Mouse (Mus musculus) lung, adult 2 months (tissue): ENCODE measurements around the gene Wdr20.

Experiments used
- CTCF ChIP-seq: fragments of 200-500 bp; IDR thresholded peaks from 2 replicates; pipeline ENCODE4 v1.5.1; 2011; ENCODE audit warnings: mild to moderate bottlenecking, low read length, control low read depth; ENCODE audit not compliant: insufficient read depth
- POLR2A ChIP-seq: fragments of 200-500 bp; IDR thresholded peaks from 2 replicates; pipeline ENCODE4 v1.6.1; 2011; ENCODE audit warnings: low read depth, mild to moderate bottlenecking, control low read depth, low read length, borderline replicate concordance; ENCODE audit errors: extremely low read depth

DNA sequence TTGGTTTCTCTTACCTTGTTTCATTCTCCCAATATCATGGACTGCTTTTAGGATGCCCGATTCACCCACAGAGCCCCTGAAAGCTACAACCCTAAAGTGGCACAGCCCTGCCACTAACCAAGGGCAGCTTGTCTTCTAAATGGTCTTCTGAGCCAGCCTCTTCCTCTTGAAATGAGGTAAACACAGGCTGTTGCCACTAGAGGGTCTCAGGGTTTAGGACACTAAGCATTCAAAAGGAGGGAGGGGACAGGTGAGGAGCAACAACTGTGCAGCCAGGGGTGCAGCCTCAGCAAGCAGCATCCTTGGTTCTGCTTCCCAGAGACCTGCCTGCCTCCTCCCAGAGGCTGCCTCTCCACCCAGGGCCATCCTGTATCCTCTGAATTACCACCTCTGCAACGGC, 84.0 kb downstream of the Wdr20 start:
- TF ChIP-seq CTCF (no peak), POLR2A (no peak)
